Mouse (Mus musculus) activated CD4-positive, CD25-positive, alpha-beta regulatory T cell, adult 4 months (primary cell): ENCODE results near the gene 4933425L06Rik. TPM values are rescaled to one million over a fixed set of nuclear protein-coding genes. Genes with fewer than 3 reads are reported as not detected.

Experiments used
- ATAC-seq: one replicate; pipeline ENCODE4 v1.8.0; 2017
- polyA plus RNA-seq, 2 experiments: library from polyadenylated mRNA; unstranded; fragments of 100-300 nt; shearing (Covaris generic); gene quantifications; one replicate each; pipeline ENCODE4 v1.2.1; 2017

The 4933425L06Rik gene
- not detected for polyA plus RNA-seq

GRCm38 (mm10) chr13:105081862-105082261 lies at the start of gene 4933425L06Rik:
TSS of gene 4933425L06Rik (plus strand) at chr13:105082122.
- ATAC-seq = no peak

- no peak for ATAC-seq
Observed at GRCm38 (mm10) chr13:105037816-105038215, 44.1 kb upstream of the 4933425L06Rik start.

- no peak for ATAC-seq
Observed at GRCm38 (mm10) chr13:105038334-105038733, 43.6 kb upstream of the 4933425L06Rik start.

- no peak for ATAC-seq
Observed at GRCm38 (mm10) chr13:105043882-105044281, 38.0 kb upstream of the 4933425L06Rik start.

- ATAC-seq = no peak
Observed at GRCm38 (mm10) chr13:105047377-105047776, 34.5 kb upstream of the 4933425L06Rik start.

- no peak for ATAC-seq
Observed at GRCm38 (mm10) chr13:105048662-105049061, 33.3 kb upstream of the 4933425L06Rik start.

- no peak for ATAC-seq
Observed at GRCm38 (mm10) chr13:105051432-105051831, 30.5 kb upstream of the 4933425L06Rik start.

GRCm38 (mm10) chr13:105053618-105054017 lies 28.3 kb upstream of the 4933425L06Rik start:
- ATAC-seq = no peak

- peak; percentile 19 for ATAC-seq
Observed at GRCm38 (mm10) chr13:105054181-105054940, 27.6 kb upstream of the 4933425L06Rik start, which contains the start of gene Rgs7bp. TSS of gene Rgs7bp (minus strand) at chr13:105054930.

GRCm38 (mm10) chr13:105054941-105055309 lies 27.0 kb upstream of the 4933425L06Rik start:
- ATAC-seq = no peak

GRCm38 (mm10) chr13:105055374-105055773 lies 26.5 kb upstream of the 4933425L06Rik start:
- no peak for ATAC-seq

GRCm38 (mm10) chr13:105066119-105066518 lies 15.8 kb upstream of the 4933425L06Rik start:
- no peak for ATAC-seq

GRCm38 (mm10) chr13:105066890-105067845 lies 14.8 kb upstream of the 4933425L06Rik start:
- peak; percentile 82 for ATAC-seq

GRCm38 (mm10) chr13:105089276-105089675 lies 7.4 kb downstream of the 4933425L06Rik start:
- ATAC-seq = no peak

GRCm38 (mm10) chr13:105096316-105096715 lies 14.4 kb downstream of the 4933425L06Rik start:
- no peak for ATAC-seq

- ATAC-seq = no peak
Observed at GRCm38 (mm10) chr13:105100705-105101104, 18.8 kb downstream of the 4933425L06Rik start.

GRCm38 (mm10) chr13:105104385-105104784 lies 22.5 kb downstream of the 4933425L06Rik start:
- no peak for ATAC-seq

- ATAC-seq = no peak
Observed at GRCm38 (mm10) chr13:105111599-105111998, 29.7 kb downstream of the 4933425L06Rik start.

GRCm38 (mm10) chr13:105121617-105122016 lies 39.7 kb downstream of the 4933425L06Rik start:
- ATAC-seq = no peak

- no peak for ATAC-seq
Observed at GRCm38 (mm10) chr13:105122092-105122491, 40.2 kb downstream of the 4933425L06Rik start.

GRCm38 (mm10) chr13:105130080-105130479 lies 48.2 kb downstream of the 4933425L06Rik start:
- no peak for ATAC-seq

GRCm38 (mm10) chr13:105132370-105132769 lies 50.4 kb downstream of the 4933425L06Rik start:
- no peak for ATAC-seq

- ATAC-seq = no peak
Observed at GRCm38 (mm10) chr13:105132776-105133175, 50.9 kb downstream of the 4933425L06Rik start.
